ENCODE assay signal across 9 mouse cellular contexts in genomic region chr3:31309934-31310787, GRCm38 (mm10). TPM values are rescaled to one million over a fixed set of nuclear protein-coding genes. Genes with fewer than 3 reads are reported as not detected.
DNase-seq lines count a peak whose midpoint lies in the region; ATAC-seq and TF ChIP-seq lines count a peak whose summit lies in the region.
"Had no signal": no experiment of that assay in that cellular context is flagged by ENCODE, and none has a peak within 500 bp of the region (broad histone marks: within the 10 kb centered on the region; RNA-seq: fewer than 3 reads in every experiment).

Slc7a14 (minus strand) TSS chr3:31310378.

- 1% methylated on average over 34 of the region's 38 CpGs for WGBS in kidney, embryonic 15.5 days
- under 1% methylated on average over 29 of the region's 38 CpGs for WGBS in hindbrain, embryonic 12.5 days
- WGBS in limb, embryonic 12.5 days = under 1% methylated on average over 33 of the region's 38 CpGs
- WGBS in thymus, adult 2 months = 11% methylated on average over 38 of the region's 38 CpGs

- no peak for DNase-seq in kidney, postnatal 10 days
- DNase-seq in right cerebral cortex, postnatal 4 days = peak; percentile 78
- DNase-seq in thymus, postnatal 25 days = no peak
- DNase-seq in thymus, adult 2 months = no peak

- H3K9ac ChIP-seq in kidney, embryonic 15.5 days = no peak within 1 kb of the TSS
- H3K9ac ChIP-seq in hindbrain, embryonic 12.5 days = peak within 1 kb of the TSS; percentile 65
- no peak within 1 kb of the TSS for H3K9ac ChIP-seq in limb, embryonic 12.5 days (replicated peaks)

- no peak for TF ChIP-seq CTCF in cortical plate, adult 2 months (IDR thresholded peaks at IDR 0.05; ENCODE audit: extremely low read depth, insufficient read depth, low read length)
- TF ChIP-seq CTCF in thymus, adult 2 months (IDR thresholded peaks at IDR 0.05; ENCODE audit: borderline replicate concordance, control insufficient read depth, extremely low read depth, insufficient read depth, low read length, poor library complexity) = no peak

- H3K27ac ChIP-seq in kidney, embryonic 15.5 days = no peak within 1 kb of the TSS
- peak within 1 kb of the TSS; percentile 94 for H3K27ac ChIP-seq in cortical plate, adult 2 months (ENCODE audit: insufficient read depth, low read length)
- peak within 1 kb of the TSS; percentile 70; the same call in 1 of the 2 replicates for H3K27ac ChIP-seq in hindbrain, embryonic 12.5 days
- H3K27ac ChIP-seq in limb, embryonic 12.5 days = no peak within 1 kb of the TSS
- H3K27ac ChIP-seq in thymus, adult 2 months (ENCODE audit: control insufficient read depth, insufficient read depth, low read length) = no peak within 1 kb of the TSS
- H3K27ac ChIP-seq: kidney, postnatal 0 days had no signal

- H3K9me3 ChIP-seq in kidney, embryonic 15.5 days (replicated peaks) = no peaks in the 10 kb centered on the region
- no peaks in the 10 kb centered on the region for H3K9me3 ChIP-seq in hindbrain, embryonic 12.5 days (replicated peaks)
- no peaks in the 10 kb centered on the region for H3K9me3 ChIP-seq in limb, embryonic 12.5 days

- peaks cover 43% of the 10 kb centered on the region for H3K27me3 ChIP-seq in kidney, embryonic 15.5 days
- peaks cover 32% of the 10 kb centered on the region for H3K27me3 ChIP-seq in hindbrain, embryonic 12.5 days
- peaks cover 49% of the 10 kb centered on the region for H3K27me3 ChIP-seq in limb, embryonic 12.5 days
- peaks cover 4% of the 10 kb centered on the region; the same call in 1 of the 2 replicates for H3K27me3 ChIP-seq in thymus, adult 2 months (ENCODE audit: control insufficient read depth, insufficient read depth, low read length)

- no peaks in the 10 kb centered on the region for H3K36me3 ChIP-seq in kidney, embryonic 15.5 days
- H3K36me3 ChIP-seq in hindbrain, embryonic 12.5 days = no peaks in the 10 kb centered on the region
- no peaks in the 10 kb centered on the region for H3K36me3 ChIP-seq in limb, embryonic 12.5 days
- no peaks in the 10 kb centered on the region for H3K36me3 ChIP-seq in thymus, adult 2 months (ENCODE audit: control insufficient read depth, insufficient read depth, low read length)

- H3K4me3 ChIP-seq in kidney, embryonic 15.5 days (replicated peaks) = peak within 1 kb of the TSS; percentile 25
- peak within 1 kb of the TSS; percentile 94 for H3K4me3 ChIP-seq in cortical plate, adult 2 months (ENCODE audit: insufficient read depth, low read length)
- peak within 1 kb of the TSS; percentile 54 for H3K4me3 ChIP-seq in hindbrain, embryonic 12.5 days
- peak within 1 kb of the TSS; percentile 25 for H3K4me3 ChIP-seq in limb, embryonic 12.5 days (replicated peaks)
- no peak within 1 kb of the TSS for H3K4me3 ChIP-seq in thymus, adult 2 months (ENCODE audit: control insufficient read depth, insufficient read depth, low read length)

- H3K4me2 ChIP-seq in kidney, embryonic 15.5 days = peak within 1 kb of the TSS; percentile 52
- peak within 1 kb of the TSS; percentile 81 for H3K4me2 ChIP-seq in hindbrain, embryonic 12.5 days (replicated peaks)
- H3K4me2 ChIP-seq in limb, embryonic 12.5 days = peak within 1 kb of the TSS; percentile 38

- H3K4me1 ChIP-seq in kidney, embryonic 15.5 days = peaks cover 15% of the 10 kb centered on the region
- peaks cover 6% of the 10 kb centered on the region; the same call in 1 of the 2 replicates for H3K4me1 ChIP-seq in cortical plate, adult 2 months (ENCODE audit: control insufficient read depth, insufficient read depth, low read length)
- H3K4me1 ChIP-seq in hindbrain, embryonic 12.5 days = peaks cover 14% of the 10 kb centered on the region
- peaks cover 7% of the 10 kb centered on the region; the same call in 1 of the 2 replicates for H3K4me1 ChIP-seq in limb, embryonic 12.5 days (replicated peaks)
- no peaks in the 10 kb centered on the region for H3K4me1 ChIP-seq in thymus, adult 2 months (replicated peaks; ENCODE audit: control insufficient read depth, insufficient read depth, low read length)

- TF ChIP-seq POLR2A in cortical plate, adult 2 months (IDR thresholded peaks at IDR 0.05; ENCODE audit: extremely low read depth, insufficient read depth, low read length) = peak; percentile 77
- no peak for TF ChIP-seq POLR2A in thymus, adult 2 months (IDR thresholded peaks at IDR 0.05; ENCODE audit: control insufficient read depth, extremely low read depth, insufficient read depth, low read length, poor library complexity)

- ATAC-seq in kidney, embryonic 15.5 days (replicated peaks; ENCODE audit: low FRiP score) = no peak
- ATAC-seq in hindbrain, embryonic 12.5 days (ENCODE audit: low FRiP score) = peak; percentile 91
- no peak for ATAC-seq in limb, embryonic 12.5 days (ENCODE audit: insufficient number of reproducible peaks, insufficient read depth, low FRiP score, low TSS enrichment, low read depth)

RNA-seq across cellular contexts. Expression of gene Slc7a14, which starts in this region (rescaled TPM):
- 0.22 and 0.48 TPM in 2 replicates for polyA plus RNA-seq in kidney, embryonic 15.5 days (2015; fragmentation: Nextera tagmentation; extraction: Ambion mirVana)
- 19.8 and 22.3 TPM in 2 replicates for polyA plus RNA-seq in cortical plate, adult 2 months (2012; rRNA removed)
- 2.0 TPM in 2 replicates for polyA plus RNA-seq in hindbrain, embryonic 12.5 days (2016; fragmentation: Nextera tagmentation; extraction: Ambion mirVana)
- polyA plus RNA-seq in limb, embryonic 12.5 days (2016; fragmentation: Nextera tagmentation; extraction: Ambion mirVana) = 0.08 and 0.12 TPM in 2 replicates
- 0.03 TPM in 2 replicates for polyA plus RNA-seq in thymus, adult 2 months (2012; rRNA removed)

Comparison
In these comparisons a context has a peak if more than half of its experiments do, and no peak if none do; other contexts are left out.
1. H3K27ac ChIP-seq: peak in cortical plate, adult 2 months (single experiment) and hindbrain, embryonic 12.5 days (single experiment); none in kidney, embryonic 15.5 days (single experiment), limb, embryonic 12.5 days (single experiment) and thymus, adult 2 months (single experiment).
2. Peak in every context shown above with its lines, with median percentiles within 50 percentile points of each other: H3K4me2 ChIP-seq.